Comparison of ENCODE assay signal across 21 mouse cellular contexts in genomic region chr1:38310496-38310895, GRCm38 (mm10).
DNase-seq lines count a peak whose midpoint lies in the region; ATAC-seq lines count a peak whose summit lies in the region.
"Had no signal": no experiment of that assay in that cellular context is flagged by ENCODE, and none has a peak within 500 bp of the region (broad histone marks: within the 10 kb centered on the region; RNA-seq: fewer than 3 reads in every experiment).

No protein-coding gene starts in this region.

- WGBS in limb, embryonic 13.5 days: 67% methylated on average over 8 of the region's 8 CpGs

- peaks cover 10% of the 10 kb centered on the region for H3K36me3 ChIP-seq in limb, embryonic 13.5 days
- H3K36me3 ChIP-seq: embryonic facial prominence, embryonic 10.5 days; forebrain, embryonic 15.5 days had no signal

- peak overlapping the region; percentile 17; the same call in 1 of the 2 replicates for H3K27ac ChIP-seq in limb, embryonic 13.5 days
- H3K27ac ChIP-seq: embryonic facial prominence, embryonic 10.5 days; embryonic facial prominence, embryonic 12.5 days; forebrain, embryonic 13.5 days; forebrain, embryonic 15.5 days had no signal

- H3K4me1 ChIP-seq in limb, embryonic 13.5 days: peaks cover 54% of the 10 kb centered on the region
- H3K4me1 ChIP-seq: embryonic facial prominence, embryonic 10.5 days had no signal

- H3K9me3 ChIP-seq in limb, embryonic 13.5 days: no peaks in the 10 kb centered on the region
- H3K9me3 ChIP-seq: embryonic facial prominence, embryonic 10.5 days; embryonic facial prominence, embryonic 12.5 days; forebrain, embryonic 13.5 days; forebrain, embryonic 15.5 days had no signal

- no peak overlapping the region for H3K4me3 ChIP-seq in limb, embryonic 13.5 days
- H3K4me3 ChIP-seq: embryonic facial prominence, embryonic 10.5 days; embryonic facial prominence, embryonic 12.5 days; forebrain, embryonic 13.5 days; forebrain, embryonic 15.5 days had no signal

- no peak overlapping the region for H3K9ac ChIP-seq in limb, embryonic 13.5 days
- H3K9ac ChIP-seq: embryonic facial prominence, embryonic 12.5 days; forebrain, embryonic 13.5 days; forebrain, embryonic 15.5 days; forebrain, postnatal 0 days had no signal

- H3K4me2 ChIP-seq in limb, embryonic 13.5 days (replicated peaks): no peak overlapping the region
- H3K4me2 ChIP-seq: embryonic facial prominence, embryonic 12.5 days; forebrain, embryonic 13.5 days; forebrain, embryonic 15.5 days had no signal

- peak; percentile 71 for DNase-seq in heart, adult 11 months
- DNase-seq in heart, adult 9 months (ENCODE audit: low spot score in 2 of 2): no peak
- DNase-seq in testis, postnatal 10 days (ENCODE audit: low spot score): peak; percentile 29
- DNase-seq in testis, postnatal 14 days (ENCODE audit: low spot score): no peak
- DNase-seq in 3T3-L1 (ENCODE audit: low read depth, low spot score): peak; percentile 63
- no peak for DNase-seq in MN1 (ENCODE audit: low spot score)
- DNase-seq: adrenal gland, adult 8-10 months; adrenal gland, postnatal 14 days; adrenal gland, postnatal 36 days; cerebellum, adult 11-12 months; cerebellum, adult 2 months; cerebellum, adult 9-10 months; cerebellum, postnatal 10 days; cerebellum, postnatal 25 days; forebrain, postnatal 0 days had no signal

- no peak for ATAC-seq in limb, embryonic 13.5 days (ENCODE audit: low FRiP score, low read depth)
- ATAC-seq: activated CD4-positive, CD25-positive, alpha-beta regulatory T cell, adult 4 months; forebrain, embryonic 13.5 days; forebrain, embryonic 15.5 days; forebrain, postnatal 0 days had no signal

- no peaks in the 10 kb centered on the region for H3K27me3 ChIP-seq in limb, embryonic 13.5 days
- H3K27me3 ChIP-seq: embryonic facial prominence, embryonic 12.5 days; forebrain, embryonic 13.5 days; forebrain, embryonic 15.5 days had no signal

Comparison
In these comparisons a context has a peak if more than half of its experiments do, and no peak if none do; other contexts are left out.
1. DNase-seq: peak in heart, adult 11 months (single experiment), testis, postnatal 10 days (single experiment) and 3T3-L1 (single experiment); none in heart, adult 9 months (0 of 2), testis, postnatal 14 days (single experiment) and MN1 (single experiment).